Mouse (Mus musculus) megakaryocyte-erythroid progenitor cell, adult 5-6 weeks (primary cell): ENCODE results near the gene Tbcc. TPM values are rescaled to one million over a fixed set of nuclear protein-coding genes. Genes with fewer than 3 reads are reported as not detected.

Source experiments
- ATAC-seq: replicated peaks from 2 replicates; pipeline ENCODE4 v1.8.0; 2016; ENCODE audit warnings: mild to moderate bottlenecking, inconsistent platforms; ENCODE audit not compliant: severe bottlenecking, poor library complexity, low FRiP score, low TSS enrichment
- total RNA-seq, 2 experiments: library from RNA; stranded (forward) in 1 of 2; stranded (reverse) in 1 of 2; fragments of 200-1000, 215-1000 nt in 1 of 2; fragments of >200 nt in 1 of 2; fragmentation: Nextera tagmentation in 1 of 2; gene quantifications; 2 replicates each; pipeline ENCODE4 v1.2.3; 2014 to 2017

The Tbcc gene
- total RNA-seq, 2 experiments from 2014 or later = 13.3 to 20.4 TPM

- ATAC-seq = no peak; the same call in 1 of the 2 replicates
Observed at GRCm38 (mm10) chr17:46890843-46891594, 535 bp downstream of the Tbcc start.

- no peak for ATAC-seq
Observed at GRCm38 (mm10) chr17:46895426-46895825, 4.9 kb downstream of the Tbcc start.

GRCm38 (mm10) chr17:46897221-46897950 is 6.9 kb downstream of the Tbcc start:
- no peak for ATAC-seq

GRCm38 (mm10) chr17:46900941-46901340 is 10.5 kb downstream of the Tbcc start:
- no peak for ATAC-seq

- ATAC-seq = peak; percentile 94
Observed at GRCm38 (mm10) chr17:46903876-46904490, 13.5 kb downstream of the Tbcc start.

GRCm38 (mm10) chr17:46910186-46910585 is 19.7 kb downstream of the Tbcc start, which contains the start of gene Prph2:
Prph2 (plus strand) TSS chr17:46910459.
- no peak for ATAC-seq

- ATAC-seq = no peak
Observed at GRCm38 (mm10) chr17:46912331-46912730, 21.8 kb downstream of the Tbcc start.

GRCm38 (mm10) chr17:46915129-46915528 is 24.6 kb downstream of the Tbcc start:
- ATAC-seq = no peak

- ATAC-seq = no peak
Observed at GRCm38 (mm10) chr17:46918951-46919350, 28.5 kb downstream of the Tbcc start.

GRCm38 (mm10) chr17:46920855-46921254 is 30.4 kb downstream of the Tbcc start:
- ATAC-seq = no peak

GRCm38 (mm10) chr17:46926192-46926591 is 35.7 kb downstream of the Tbcc start:
- ATAC-seq = no peak

GRCm38 (mm10) chr17:46926941-46927340 is 36.5 kb downstream of the Tbcc start:
- no peak for ATAC-seq

- no peak for ATAC-seq
Observed at GRCm38 (mm10) chr17:46927781-46928180, 37.3 kb downstream of the Tbcc start.

- no peak for ATAC-seq
Observed at GRCm38 (mm10) chr17:46929277-46929676, 38.8 kb downstream of the Tbcc start.

- no peak for ATAC-seq
Observed at GRCm38 (mm10) chr17:46929897-46930296, 39.4 kb downstream of the Tbcc start.

- ATAC-seq = no peak
Observed at GRCm38 (mm10) chr17:46932961-46933360, 42.5 kb downstream of the Tbcc start.

- peak; percentile 74 for ATAC-seq
Observed at GRCm38 (mm10) chr17:46933557-46934348, 43.3 kb downstream of the Tbcc start.

- no peak for ATAC-seq
Observed at GRCm38 (mm10) chr17:46940461-46940860, 50.0 kb downstream of the Tbcc start.
